Mouse (Mus musculus) embryonic fibroblast, embryonic 13.5 days (primary cell): Measurements from ENCODE around the gene Shcbp1l.

Experiments
- CTCF ChIP-seq: IDR thresholded peaks from 2 replicates; pipeline ENCODE4 v1.5.1; 2011; ENCODE audit warnings: mild to moderate bottlenecking, control low read depth, low read length, moderate library complexity, borderline replicate concordance; ENCODE audit not compliant: insufficient read depth
- POLR2A ChIP-seq: IDR thresholded peaks from 2 replicates; pipeline ENCODE4 v1.6.1; 2011; ENCODE audit warnings: low read depth, mild to moderate bottlenecking, control low read depth, low read length, moderate library complexity

DNA sequence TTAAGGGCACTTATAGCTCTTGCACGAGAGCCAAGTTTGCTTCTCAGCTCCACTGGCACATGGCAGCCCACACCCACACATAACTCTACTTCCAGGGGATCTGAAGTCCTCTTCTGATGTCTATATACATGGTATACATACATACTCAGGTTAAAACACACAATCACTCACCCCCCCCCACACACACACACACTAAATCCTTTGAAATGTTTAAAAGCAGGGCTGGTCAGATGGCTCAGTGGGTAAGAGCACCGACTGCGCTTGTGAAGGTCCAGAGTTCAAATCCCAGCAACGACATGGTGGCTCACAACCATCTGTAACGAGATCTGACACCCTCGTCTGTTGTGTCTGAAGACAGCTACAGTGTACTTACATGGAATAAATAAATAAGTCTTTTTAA lies 13.2 kb upstream of the Shcbp1l start:
- TF ChIP-seq CTCF: no peak
- TF ChIP-seq POLR2A: no peak
